Mouse (Mus musculus): ENCODE results near the gene Klhdc2.

DNA sequence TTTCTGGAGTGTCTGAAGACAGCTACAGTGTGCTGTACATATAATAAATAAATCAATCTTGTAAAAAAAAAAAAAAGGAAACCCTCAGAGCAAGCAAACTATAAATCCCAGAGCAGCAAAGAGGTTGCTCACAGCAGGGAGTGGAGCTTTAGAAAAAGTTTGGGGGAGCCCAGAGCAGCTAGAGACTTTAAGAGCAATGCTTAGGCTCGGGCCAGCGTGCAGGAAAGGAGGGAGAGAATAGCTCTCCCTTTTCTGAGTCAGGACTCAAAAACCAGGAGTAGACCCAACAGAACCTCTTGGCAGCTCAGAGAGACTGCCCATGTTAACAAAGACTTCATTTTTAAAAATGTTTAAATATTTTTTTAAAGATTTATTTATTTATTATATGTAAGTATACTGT lies 27.5 kb upstream of the Klhdc2 start:
- no peak for TF ChIP-seq CTCF (IDR thresholded peaks at IDR 0.05)
- no peak for TF ChIP-seq EP300 (IDR thresholded peaks at IDR 0.05)

All from lung, postnatal 0 days (tissue).